Mouse (Mus musculus): ENCODE measurements at regions not wholly inside any gene's neighbourhood (a gene's known extent, or its start where the extent isn't known, plus 50 kb on each side); places are given as distances from the start of the nearest gene placed in this dataset.

DNA sequence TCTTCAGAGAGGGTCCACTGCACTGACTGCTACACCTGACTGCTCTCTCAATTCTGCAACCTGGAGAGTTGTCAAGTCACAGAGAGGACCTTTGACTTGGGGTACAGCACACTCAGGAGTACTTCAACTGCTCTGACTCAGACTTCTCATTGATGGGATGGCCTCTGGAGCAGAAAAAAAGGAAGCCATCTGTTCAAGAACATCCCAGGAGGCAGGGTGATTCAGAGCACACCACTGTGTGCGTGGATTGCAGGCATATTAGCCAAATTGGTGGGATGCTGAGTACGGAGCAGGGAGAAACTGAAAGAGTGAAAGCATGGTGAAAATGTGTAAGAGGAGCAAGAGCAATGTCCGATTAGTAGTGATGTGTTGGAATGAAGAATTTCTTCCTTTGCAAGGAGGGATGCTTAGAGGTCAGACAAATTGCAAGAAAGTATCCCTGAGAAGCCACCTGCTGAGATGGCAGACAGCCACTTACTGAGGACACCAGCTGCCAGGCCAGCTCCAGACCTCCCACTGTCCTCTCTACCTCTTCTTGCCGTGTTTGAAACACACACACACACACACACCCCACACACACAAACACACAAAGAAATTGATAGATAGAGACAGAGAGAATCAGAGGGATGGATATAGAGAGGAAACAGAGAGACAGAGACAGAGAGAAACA, 119.2 kb upstream of the Slco3a1 start:
- TF ChIP-seq GATA1 (IDR thresholded peaks at IDR 0.05; ENCODE audit: low read length) = no peak

- TF ChIP-seq GATA1 (IDR thresholded peaks at IDR 0.05; ENCODE audit: low read length) = no peak
Observed at GRCm38 (mm10) chr7:74669110-74669509, 114.5 kb upstream of the Slco3a1 start.

- TF ChIP-seq GATA1 (IDR thresholded peaks at IDR 0.05; ENCODE audit: low read length) = no peak
Observed at GRCm38 (mm10) chr7:74667106-74667505, 112.5 kb upstream of the Slco3a1 start.

DNA sequence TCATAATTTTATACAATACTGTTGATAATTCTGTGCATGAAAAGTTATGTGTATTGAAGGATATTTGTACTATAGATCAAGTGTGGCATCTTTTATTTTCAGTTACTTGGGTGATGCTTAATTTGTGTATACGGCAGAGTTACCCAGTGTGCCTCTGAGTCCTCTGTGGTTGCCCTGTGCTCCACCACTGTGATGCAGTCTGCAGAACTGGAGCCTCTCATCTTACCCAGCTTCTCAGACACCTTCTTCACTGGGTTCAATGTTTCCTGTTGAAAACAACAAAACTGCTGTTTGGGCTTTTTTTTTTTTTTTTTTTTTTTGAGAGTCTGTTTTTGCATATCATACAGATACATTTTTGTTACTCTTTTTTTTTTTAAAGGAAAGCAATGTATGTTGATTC, 109.2 kb upstream of the Slco3a1 start:
- TF ChIP-seq GATA1 (IDR thresholded peaks at IDR 0.05; ENCODE audit: low read length) = no peak

DNA sequence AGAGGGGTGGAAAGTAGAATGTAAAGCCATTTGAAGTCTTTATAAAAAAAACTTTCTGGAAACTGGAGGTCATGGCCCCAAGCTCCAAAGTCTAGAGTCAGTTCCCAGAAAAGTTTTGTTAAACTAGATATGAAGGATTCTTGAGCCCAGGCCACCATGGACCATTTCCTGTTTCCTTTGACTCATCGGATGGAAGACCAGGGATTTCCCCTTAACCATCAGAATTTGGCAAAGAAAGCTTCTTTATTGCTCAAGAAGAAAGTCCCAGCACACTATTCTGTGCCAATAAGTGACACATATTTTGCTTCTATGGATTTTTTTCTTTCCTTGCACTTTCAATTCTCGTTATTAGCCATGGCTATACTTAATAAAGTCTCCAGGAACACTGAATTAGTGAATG, 92.7 kb upstream of the Slco3a1 start:
- TF ChIP-seq GATA1 (IDR thresholded peaks at IDR 0.05; ENCODE audit: low read length) = no peak

DNA sequence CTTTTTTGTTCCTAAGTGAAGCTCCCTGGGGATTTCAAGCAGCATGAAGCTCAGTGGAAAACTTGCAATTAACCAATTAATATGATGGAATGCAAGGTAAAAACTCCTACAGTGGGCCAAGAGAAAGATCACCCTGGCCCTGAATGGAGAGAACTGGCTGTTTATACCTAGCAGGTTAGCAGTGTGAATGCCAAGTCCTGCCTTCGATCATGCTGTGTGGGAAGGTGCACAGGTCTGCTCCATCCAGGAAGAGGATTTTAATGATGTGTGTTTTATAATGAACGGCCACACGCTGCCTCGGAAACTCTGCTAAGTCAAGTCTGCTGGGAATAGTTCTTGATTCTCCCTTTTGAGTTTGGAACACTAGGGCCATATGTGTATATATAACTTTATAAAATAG, 85.6 kb upstream of the Slco3a1 start:
- no peak for TF ChIP-seq GATA1 (IDR thresholded peaks at IDR 0.05; ENCODE audit: low read length)

DNA sequence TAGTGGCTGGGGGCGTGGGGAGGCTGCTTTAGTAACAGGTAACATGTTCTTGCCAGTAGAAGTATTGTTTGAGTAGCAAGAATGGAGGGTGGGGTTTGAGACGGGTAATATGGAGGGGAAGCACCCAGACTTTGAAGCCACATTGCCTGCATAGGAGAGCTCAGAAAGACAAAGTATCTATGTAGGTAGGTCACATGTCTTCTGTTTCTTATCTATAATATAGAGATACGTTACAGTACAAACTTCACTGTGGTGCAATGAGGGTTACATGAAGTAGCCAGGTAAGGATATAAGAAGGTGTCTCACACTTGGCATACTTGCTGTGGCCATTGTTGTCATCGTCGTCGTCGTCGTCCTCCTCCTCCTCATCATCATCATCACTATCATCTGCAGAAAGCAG, 77.6 kb upstream of the Slco3a1 start:
- no peak for TF ChIP-seq GATA1 (IDR thresholded peaks at IDR 0.05; ENCODE audit: low read length)

DNA sequence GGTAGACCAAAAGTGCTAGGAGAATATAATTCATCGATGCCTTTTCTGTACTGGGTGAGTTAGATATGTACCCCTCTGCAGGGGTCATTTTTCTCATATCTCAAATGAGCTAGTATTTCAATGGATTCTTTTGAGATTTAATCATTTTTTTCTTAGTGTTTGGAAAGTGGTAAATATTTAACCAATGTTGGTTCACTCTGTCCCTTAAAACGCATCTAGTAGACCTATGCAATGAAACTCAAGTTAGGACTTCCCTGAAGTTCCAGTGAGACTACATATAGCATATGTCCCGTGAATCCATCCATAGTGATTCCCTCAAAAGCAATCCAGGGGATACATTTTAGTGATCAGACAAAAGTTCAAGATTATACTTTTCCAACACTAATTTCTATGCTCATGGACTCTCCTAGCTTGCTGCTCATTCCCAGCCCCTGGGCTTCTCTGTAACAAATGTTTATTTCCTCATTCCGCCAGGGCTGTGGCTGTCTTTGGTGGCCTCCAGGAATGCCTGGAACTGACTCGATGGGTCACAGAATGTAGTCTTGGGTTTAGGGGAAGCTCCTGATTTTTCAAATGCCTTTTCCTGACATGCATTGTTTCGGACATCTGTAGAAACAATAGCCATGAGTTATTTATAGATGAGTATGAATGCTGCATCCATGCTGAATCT, 74.4 kb upstream of the Slco3a1 start:
- TF ChIP-seq GATA1 (IDR thresholded peaks at IDR 0.05; ENCODE audit: low read length) = no peak
